Mouse (Mus musculus) B cell, adult 2 months (primary cell): ENCODE data around the gene Rybp.

ENCODE experiments used
- DNase-seq, 2 experiments: peaks; one replicate each; pipeline ENCODE4 v3.0.0; 2022

The Rybp gene

GRCm38 (mm10) chr6:100185524-100185923 is 101.8 kb downstream of the Rybp start:
- no peak for DNase-seq

GRCm38 (mm10) chr6:100183344-100183743 is 103.9 kb downstream of the Rybp start:
- DNase-seq, result no peak

- DNase-seq, result no peak
Measured at GRCm38 (mm10) chr6:100180883-100181262, 106.4 kb downstream of the Rybp start.

- no peak for DNase-seq
Measured at GRCm38 (mm10) chr6:100180213-100180882, 106.9 kb downstream of the Rybp start.

- no peak for DNase-seq
Measured at GRCm38 (mm10) chr6:100178830-100179229, 108.5 kb downstream of the Rybp start.
